Mouse (Mus musculus) thymus, postnatal 25 days (tissue): Measurements from ENCODE around the gene Map3k5.
A peak's percentile ranks its signal among the peaks of the same experiment; 100 is the strongest.

Source experiments
- DNase-seq: peaks from one replicate; pipeline ENCODE4 v3.0.0; 2022

The Map3k5 gene

DNA sequence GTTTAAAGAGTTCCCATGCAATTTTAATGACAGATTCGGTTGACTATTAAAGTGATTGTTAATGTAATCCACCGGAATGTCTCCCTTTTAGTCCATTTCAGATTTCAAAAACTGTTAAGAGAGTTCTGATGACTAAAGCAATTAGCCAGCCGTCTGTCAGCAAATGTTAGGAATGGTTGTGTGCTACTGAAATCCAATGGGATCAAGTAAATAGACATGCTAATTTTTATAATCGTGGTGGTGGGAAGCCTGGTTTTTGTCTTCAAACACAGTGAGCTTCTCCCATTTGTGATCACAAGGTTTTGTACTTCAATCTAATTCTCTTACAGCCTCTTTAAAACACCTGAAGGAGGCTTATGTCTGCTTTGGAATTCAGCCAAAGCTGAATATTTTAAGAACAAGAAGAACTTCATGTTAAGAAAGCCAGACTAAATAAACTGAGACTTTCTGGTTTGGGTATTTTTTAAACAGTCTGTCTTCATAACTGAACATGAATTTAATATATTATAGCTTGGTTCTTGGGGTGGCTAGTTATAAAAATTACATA, 1.6 kb downstream of the Map3k5 start:
- no peak for DNase-seq

DNA sequence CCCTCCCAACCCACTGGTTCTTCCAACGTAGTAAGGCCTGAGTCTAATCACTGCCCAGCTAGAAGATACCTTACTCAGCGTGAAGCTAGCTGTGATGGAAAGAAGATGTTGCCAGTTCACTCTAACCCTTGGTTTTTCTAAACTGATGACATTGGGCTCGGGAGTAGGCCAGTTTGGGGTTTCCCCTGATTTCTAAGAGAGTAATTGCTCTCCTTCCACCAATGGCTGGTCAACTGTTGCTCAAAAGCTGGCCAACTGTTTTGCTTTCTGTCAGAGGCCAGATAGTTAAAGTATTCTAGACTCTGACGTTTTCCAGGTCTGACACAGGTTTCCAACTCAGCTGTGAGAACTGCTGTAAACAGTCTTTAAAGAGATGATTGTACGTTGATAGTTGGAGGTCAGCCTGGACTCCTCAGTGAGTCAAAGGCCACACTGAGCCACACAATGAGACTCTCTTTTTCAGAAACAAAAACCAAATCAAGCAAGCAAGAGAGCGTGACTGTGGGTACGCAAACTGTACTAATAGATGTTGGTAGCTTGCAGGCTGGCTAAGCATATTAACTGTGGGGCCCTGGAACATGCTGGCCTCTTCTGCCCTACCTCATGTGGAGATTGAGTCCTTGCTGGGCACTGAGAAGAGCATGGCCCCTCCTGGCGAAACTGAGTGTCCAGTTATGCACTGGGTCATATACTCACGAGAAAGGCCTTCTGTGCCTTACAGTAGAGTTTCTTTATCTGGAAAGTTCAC, 2.9 kb downstream of the Map3k5 start:
- DNase-seq: no peak

DNA sequence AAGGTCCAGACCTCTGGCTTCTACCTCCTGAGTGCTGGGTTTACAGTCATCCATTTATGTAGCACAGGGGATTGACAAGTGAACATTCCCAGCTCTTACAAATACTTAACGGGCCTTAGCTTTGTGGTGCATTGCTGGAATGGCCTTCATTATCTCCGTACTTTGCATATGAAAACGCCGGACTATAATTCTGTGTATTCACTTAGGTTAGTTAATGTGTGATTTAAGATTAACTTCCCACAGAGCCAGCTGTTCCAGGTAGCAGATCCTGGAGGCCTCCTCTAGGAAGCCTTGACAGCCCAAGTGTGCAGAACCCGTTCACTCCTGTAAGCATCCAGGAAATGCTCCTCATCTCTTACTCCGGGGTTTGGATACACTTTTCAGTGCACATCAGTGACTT, 4.5 kb downstream of the Map3k5 start:
- no peak for DNase-seq

- DNase-seq: peak; percentile 53
These were observed 5.0 kb downstream of the Map3k5 start for GRCm38 (mm10) chr10:19939282-19939705.

DNA sequence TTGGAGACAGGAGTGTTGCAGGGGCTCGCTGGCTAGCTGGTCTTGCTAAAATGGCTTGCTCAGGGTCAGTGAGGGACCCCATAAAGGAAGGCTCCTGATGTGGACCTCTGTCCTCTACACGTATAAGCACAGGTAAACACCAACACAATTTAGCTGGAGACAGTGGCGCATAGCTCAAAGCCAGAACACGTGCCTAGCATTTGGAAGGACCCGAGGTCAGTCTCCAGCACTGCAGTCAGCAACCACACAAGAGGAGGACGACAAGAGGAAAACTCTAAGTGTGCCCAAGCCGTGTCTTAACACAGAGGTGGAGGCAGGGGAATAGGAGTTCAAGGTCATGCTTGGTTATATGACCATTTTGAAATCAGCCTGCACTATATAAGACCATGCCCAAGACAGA, 5.9 kb downstream of the Map3k5 start:
- no peak for DNase-seq

DNA sequence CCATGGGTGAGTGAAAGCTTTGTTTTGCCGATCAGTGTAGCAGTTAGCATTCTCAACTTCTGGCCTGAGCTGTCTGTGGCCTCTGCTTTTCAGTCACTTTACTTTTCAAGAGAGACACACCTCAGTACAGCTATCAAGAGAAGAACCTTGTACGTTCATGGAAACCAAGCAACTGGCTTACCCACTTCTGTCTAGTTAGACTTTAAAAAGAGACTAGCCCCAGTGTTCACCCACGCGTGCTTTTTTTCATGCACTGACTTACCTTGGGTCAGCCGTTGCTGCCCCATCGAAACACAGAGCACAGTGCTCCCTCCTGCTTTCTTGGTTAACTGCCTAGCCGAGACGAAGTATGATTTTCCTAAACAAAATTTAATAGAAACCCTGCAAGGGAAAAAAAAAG, 6.4 kb downstream of the Map3k5 start:
- no peak for DNase-seq

DNA sequence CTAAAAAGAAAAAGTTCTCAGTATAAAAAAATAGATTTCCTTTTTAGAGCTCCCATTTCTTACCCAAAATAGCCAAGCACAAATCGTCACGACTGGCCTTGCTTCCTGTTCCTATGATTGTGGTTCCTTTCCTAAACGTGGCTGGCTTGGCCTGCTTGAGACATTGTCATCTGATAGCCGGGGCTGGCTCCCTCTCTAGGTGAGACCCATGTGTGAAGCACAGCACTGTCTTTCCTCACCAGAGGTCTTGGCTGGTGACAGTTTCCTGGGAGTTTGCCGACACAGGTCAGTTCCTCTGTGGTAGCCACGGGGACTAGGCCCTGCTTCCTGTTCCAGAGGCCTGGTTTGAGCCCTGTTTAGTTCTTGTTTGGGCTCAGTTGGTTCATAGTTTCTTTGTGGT, 6.8 kb downstream of the Map3k5 start:
- DNase-seq: peak; percentile 23

DNA sequence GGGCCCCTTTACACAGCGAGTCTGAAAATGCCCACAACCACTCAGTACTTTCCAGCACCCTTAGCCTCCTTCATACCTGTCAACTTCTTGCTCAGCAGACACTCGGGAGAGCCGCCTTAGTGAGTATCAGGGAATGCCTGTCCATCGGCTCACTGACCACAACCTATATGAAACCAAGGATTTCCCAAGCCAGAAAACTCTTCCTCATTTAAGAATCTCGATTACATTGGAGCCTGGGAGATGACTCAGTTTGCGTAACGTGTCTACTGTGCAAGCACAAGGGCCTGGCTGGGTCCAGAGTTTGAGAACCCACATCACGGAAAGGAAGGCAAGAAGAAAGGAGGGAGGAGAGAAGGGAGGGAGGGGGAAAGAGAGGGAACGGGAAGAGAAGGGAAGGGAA, 7.6 kb downstream of the Map3k5 start:
- no peak for DNase-seq

- no peak for DNase-seq
These were observed 8.3 kb downstream of the Map3k5 start for GRCm38 (mm10) chr10:19942621-19943020.

DNA sequence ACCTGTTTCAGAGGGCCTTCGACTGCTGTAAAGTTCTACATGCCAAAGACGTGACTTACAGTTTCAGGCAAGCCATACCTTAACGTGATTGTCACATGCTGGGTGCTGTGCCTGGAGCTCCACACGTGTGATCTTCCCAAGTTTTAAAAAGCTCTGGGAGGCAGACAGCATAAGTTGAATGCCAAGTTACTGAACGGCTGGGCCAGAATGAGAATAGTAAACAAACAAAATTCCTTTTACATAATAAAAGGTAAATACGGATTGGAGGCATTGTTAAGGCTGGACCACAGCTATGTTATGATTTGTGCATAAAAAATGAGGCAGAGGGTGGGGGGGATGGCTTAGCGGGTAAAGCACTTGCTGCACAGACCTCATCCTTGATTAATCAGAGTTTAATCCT, 11.4 kb downstream of the Map3k5 start:
- DNase-seq: no peak

- no peak for DNase-seq
These were observed 12.4 kb downstream of the Map3k5 start for GRCm38 (mm10) chr10:19946644-19947043.

- no peak for DNase-seq
These were observed 13.2 kb downstream of the Map3k5 start for GRCm38 (mm10) chr10:19947441-19947840.

- no peak for DNase-seq
These were observed 13.6 kb downstream of the Map3k5 start for GRCm38 (mm10) chr10:19947901-19948300.

DNA sequence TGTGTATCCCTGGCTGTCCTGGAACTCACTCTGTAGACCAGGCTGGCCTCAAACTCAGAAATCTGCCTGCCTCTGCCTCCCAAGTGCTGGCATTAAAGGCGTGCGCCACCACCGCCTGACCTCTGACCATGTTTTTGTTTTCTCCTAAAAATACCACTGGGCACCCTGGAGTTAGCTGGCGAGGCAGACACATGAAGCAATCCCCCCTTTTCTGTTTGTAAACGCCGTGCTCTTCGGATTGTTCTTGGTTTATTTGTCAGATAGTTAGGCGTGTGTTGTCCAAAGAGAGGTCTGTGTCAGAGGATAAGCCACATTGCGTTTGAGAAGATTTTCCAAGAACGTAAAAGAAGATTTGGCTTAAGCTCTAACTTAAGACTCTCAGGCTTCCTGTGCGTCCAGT, 14.1 kb downstream of the Map3k5 start:
- DNase-seq: no peak

GRCm38 (mm10) chr10:19949106-19949505, 14.8 kb downstream of the Map3k5 start:
- DNase-seq: no peak

DNA sequence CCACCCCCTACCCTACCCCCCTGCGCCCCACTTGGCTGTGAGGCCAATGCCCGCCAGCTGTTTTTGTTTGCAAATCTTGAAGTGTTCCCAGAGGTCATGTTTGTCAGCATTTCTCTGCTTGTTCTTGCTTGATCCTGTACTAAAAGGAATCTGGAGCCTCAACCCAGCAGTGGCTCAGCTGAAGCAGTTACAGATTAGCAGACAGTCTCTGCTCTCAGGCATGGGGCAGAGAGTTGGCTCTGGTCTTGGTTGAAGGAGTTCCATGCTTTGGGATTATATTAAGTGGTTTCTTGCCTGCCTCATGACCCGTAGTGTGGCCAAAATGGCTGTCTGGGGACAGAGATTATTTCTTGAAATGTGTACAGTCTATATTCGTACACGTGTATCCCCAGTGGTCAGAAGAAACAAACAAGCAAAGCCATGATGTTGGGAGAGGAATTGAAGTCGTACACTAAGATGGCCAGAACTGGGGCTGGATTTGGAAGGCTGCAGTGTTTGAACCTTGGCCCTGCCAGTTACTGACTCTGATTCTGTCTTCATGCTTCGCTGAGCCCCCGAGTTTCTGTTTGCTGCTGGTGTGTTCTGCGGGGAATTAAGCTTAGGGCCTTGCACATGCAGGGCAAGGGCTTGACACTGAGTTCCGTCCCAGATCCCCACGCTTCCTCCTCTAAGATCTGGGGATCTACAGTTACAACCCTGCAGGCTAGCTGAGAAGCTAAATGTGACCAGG, 18.9 kb downstream of the Map3k5 start:
- no peak for DNase-seq

DNA sequence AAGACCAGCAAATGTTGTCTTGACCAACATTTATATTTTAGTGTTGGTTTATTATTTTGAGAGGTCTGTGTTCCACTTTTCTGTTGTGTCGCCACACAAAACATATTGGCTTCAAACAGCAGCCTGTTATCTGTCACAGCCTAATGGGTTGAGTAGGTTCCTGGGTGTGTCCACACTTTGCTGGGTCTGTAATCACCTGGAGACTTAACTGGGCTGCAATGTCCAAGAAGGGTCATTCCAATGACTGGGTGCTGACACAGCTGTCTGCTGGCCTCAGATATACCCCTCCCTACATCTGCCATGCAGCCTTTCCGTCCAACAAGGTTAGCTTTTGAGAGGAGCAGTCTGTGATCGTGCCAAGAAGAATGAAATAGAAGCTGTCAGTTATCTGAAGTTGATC, 20.3 kb downstream of the Map3k5 start:
- no peak for DNase-seq

DNA sequence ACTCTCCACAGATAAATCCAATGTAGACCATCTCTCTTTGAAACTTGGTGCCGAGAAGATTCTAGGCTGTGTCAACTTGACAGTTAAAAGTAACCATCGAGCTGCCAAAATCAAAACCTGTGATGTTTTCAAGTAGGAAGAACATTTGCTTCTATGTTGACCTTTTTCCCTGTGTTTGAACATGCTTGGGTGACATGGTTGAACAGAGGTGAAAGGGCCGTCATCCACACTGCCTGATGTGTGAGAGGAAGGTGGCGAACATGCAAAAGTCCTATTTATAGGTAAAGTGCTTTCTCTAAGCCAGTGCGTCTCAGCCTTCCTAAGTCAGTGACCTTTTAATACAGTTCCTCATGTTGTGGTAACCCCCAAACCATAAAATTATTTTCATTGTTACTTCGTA, 21.5 kb downstream of the Map3k5 start:
- no peak for DNase-seq

DNA sequence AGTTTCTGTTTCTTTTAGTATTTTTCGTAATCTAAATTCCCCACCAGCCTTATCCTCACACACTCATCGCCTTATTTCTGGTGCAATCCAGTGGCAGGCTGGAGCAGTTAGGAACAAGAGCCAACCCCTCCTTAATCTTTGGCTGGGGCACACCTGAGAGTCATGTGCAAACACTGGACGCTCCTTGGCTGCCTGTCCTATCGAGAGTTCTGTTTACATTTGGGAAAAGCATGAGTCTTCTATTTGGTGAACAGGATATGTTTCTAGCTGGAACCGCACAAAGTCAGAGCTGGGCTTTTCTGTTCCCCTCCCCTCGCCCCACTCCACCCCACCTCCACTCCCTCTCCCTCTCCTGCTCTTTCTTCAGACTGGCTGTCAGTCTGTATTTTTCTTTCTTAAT, 22.5 kb downstream of the Map3k5 start:
- no peak for DNase-seq

- no peak for DNase-seq
These were observed 26.6 kb downstream of the Map3k5 start for GRCm38 (mm10) chr10:19960831-19961380.

GRCm38 (mm10) chr10:19962746-19963145, 28.5 kb downstream of the Map3k5 start:
- DNase-seq: no peak

DNA sequence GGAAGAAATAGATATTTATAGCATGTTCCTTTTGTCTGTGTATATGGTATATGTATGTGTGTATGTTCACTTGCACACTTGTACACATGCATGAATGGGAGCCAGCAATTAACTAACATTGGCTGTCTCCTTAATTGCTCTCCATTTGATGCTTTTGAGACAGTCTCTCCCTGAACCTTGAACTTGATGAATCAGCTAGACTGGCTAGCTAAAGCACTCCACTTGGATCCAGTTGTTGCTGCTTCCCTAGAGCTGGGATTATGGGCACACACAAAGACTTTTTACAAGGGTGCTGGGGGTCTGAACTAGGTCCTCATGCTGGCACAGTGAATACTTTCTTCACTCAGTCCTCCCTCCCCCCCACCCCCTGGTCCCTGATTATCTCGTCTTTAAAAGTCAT, 28.9 kb downstream of the Map3k5 start:
- no peak for DNase-seq

- no peak for DNase-seq
These were observed 29.8 kb downstream of the Map3k5 start for GRCm38 (mm10) chr10:19964105-19964504.

DNA sequence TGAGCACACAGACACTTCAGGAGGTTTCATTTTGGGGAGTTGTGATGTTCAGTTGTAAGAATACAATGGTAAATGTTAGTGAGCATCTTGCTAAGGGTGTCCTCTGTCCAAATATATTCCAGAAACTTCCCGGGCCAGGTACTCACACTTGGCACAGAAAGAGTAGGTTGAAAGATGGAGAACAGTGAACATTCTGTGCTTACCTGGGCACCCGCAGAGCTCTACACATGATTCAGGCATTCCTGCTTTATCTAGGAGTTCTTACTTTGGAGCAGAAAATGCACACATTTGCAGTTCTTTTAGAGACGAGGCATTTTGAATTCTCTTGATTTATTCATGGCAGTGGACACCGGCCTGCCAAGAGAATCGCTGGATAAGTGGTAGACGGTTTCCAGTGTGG, 32.3 kb downstream of the Map3k5 start:
- DNase-seq: no peak
